Comparison of ENCODE assay signal across 8 mouse cellular contexts in genomic region chr11:120661076-120661460, GRCm38 (mm10). TPM values are rescaled to one million over a fixed set of nuclear protein-coding genes. Genes with fewer than 3 reads are reported as not detected.
DNase-seq lines count a peak whose midpoint lies in the region; ATAC-seq and TF ChIP-seq lines count a peak whose summit lies in the region.
"Had no signal": no experiment of that assay in that cellular context is flagged by ENCODE, and none has a peak within 500 bp of the region (broad histone marks: within the 10 kb centered on the region; RNA-seq: fewer than 3 reads in every experiment).

Gene Notum, minus strand, starts transcription at chr11:120661175.

- H3K4me2 ChIP-seq in lung, embryonic 16.5 days (ENCODE audit: low read depth, low read length) = peak within 1 kb of the TSS; percentile 80
- H3K4me2 ChIP-seq in forebrain, embryonic 11.5 days (ENCODE audit: low read depth, low read length, severe bottlenecking) = peak within 1 kb of the TSS; percentile 64
- H3K4me2 ChIP-seq in intestine, postnatal 0 days (replicated peaks; ENCODE audit: low read depth) = peak within 1 kb of the TSS; percentile 81
- H3K4me2 ChIP-seq in neural tube, embryonic 14.5 days (ENCODE audit: low read depth, low read length) = peak within 1 kb of the TSS; percentile 48

- peak; percentile 21; the same call in 1 of the 2 replicates for ATAC-seq in lung, embryonic 16.5 days (ENCODE audit: low read depth)
- peak; percentile 8; the same call in 1 of the 2 replicates for ATAC-seq in forebrain, embryonic 11.5 days (replicated peaks; ENCODE audit: low FRiP score)
- no peak for ATAC-seq in intestine, postnatal 0 days
- no peak for ATAC-seq in neural tube, embryonic 14.5 days (ENCODE audit: low read depth)
- ATAC-seq in megakaryocyte progenitor cell, adult 5-6 weeks (replicated peaks; ENCODE audit: poor library complexity) = no peak

- no peak for TF ChIP-seq CTCF in intestine, postnatal 0 days (IDR thresholded peaks at IDR 0.05; ENCODE audit: low read depth)

- no peaks in the 10 kb centered on the region for H3K36me3 ChIP-seq in lung, embryonic 16.5 days (ENCODE audit: control insufficient read depth, insufficient read depth, low read length)
- no peaks in the 10 kb centered on the region for H3K36me3 ChIP-seq in forebrain, embryonic 11.5 days (ENCODE audit: control insufficient read depth, insufficient read depth, low read length)
- no peaks in the 10 kb centered on the region for H3K36me3 ChIP-seq in intestine, postnatal 0 days (ENCODE audit: control insufficient read depth, insufficient read depth)
- H3K36me3 ChIP-seq in neural tube, embryonic 14.5 days (ENCODE audit: control insufficient read depth, insufficient read depth, low read length) = no peaks in the 10 kb centered on the region

- no peak for DNase-seq in lung, postnatal 10 days
- DNase-seq in forebrain, embryonic 11.5 days (ENCODE audit: low spot score) = no peak
- DNase-seq in right cerebral cortex, postnatal 10 days (ENCODE audit: low spot score in 2 of 2) = no peak

- H3K4me3 ChIP-seq in lung, embryonic 16.5 days (ENCODE audit: low read length) = peak within 1 kb of the TSS; percentile 52
- peak within 1 kb of the TSS; percentile 37 for H3K4me3 ChIP-seq in forebrain, embryonic 11.5 days (ENCODE audit: low read depth, low read length)
- peak within 1 kb of the TSS; percentile 42 for H3K4me3 ChIP-seq in intestine, postnatal 0 days (ENCODE audit: low read depth, low read length)
- H3K4me3 ChIP-seq in neural tube, embryonic 14.5 days (ENCODE audit: low read depth, low read length) = peak within 1 kb of the TSS; percentile 32

- peak within 1 kb of the TSS; percentile 58 for H3K9ac ChIP-seq in lung, embryonic 16.5 days (ENCODE audit: low read length)
- H3K9ac ChIP-seq in forebrain, embryonic 11.5 days (ENCODE audit: low read length) = peak within 1 kb of the TSS; percentile 39
- H3K9ac ChIP-seq in intestine, postnatal 0 days (ENCODE audit: low read depth, low read length) = peak within 1 kb of the TSS; percentile 31; the same call in 1 of the 2 replicates
- H3K9ac ChIP-seq in neural tube, embryonic 14.5 days (replicated peaks; ENCODE audit: low read depth, low read length) = no peak within 1 kb of the TSS

- WGBS in lung, embryonic 16.5 days = under 1% methylated on average over 35 of the region's 35 CpGs
- under 1% methylated on average over 35 of the region's 35 CpGs for WGBS in forebrain, embryonic 11.5 days
- WGBS in intestine, postnatal 0 days = under 1% methylated on average over 35 of the region's 35 CpGs
- WGBS in neural tube, embryonic 14.5 days = under 1% methylated on average over 35 of the region's 35 CpGs

- H3K4me1 ChIP-seq in lung, embryonic 16.5 days (replicated peaks; ENCODE audit: control insufficient read depth, insufficient read depth, low read length) = peaks cover 17% of the 10 kb centered on the region
- peaks cover 12% of the 10 kb centered on the region for H3K4me1 ChIP-seq in forebrain, embryonic 11.5 days (replicated peaks; ENCODE audit: control insufficient read depth, insufficient read depth, low read length)
- H3K4me1 ChIP-seq in intestine, postnatal 0 days (replicated peaks; ENCODE audit: control insufficient read depth, insufficient read depth, low read length) = peaks cover 8% of the 10 kb centered on the region
- peaks cover 15% of the 10 kb centered on the region for H3K4me1 ChIP-seq in neural tube, embryonic 14.5 days (ENCODE audit: control insufficient read depth, insufficient read depth, low read length)

- no peaks in the 10 kb centered on the region for H3K9me3 ChIP-seq in lung, embryonic 16.5 days (ENCODE audit: control insufficient read depth, low read length)
- no peaks in the 10 kb centered on the region for H3K9me3 ChIP-seq in forebrain, embryonic 11.5 days (ENCODE audit: control insufficient read depth, low read length)
- H3K9me3 ChIP-seq in intestine, postnatal 0 days (ENCODE audit: control insufficient read depth) = no peaks in the 10 kb centered on the region
- no peaks in the 10 kb centered on the region for H3K9me3 ChIP-seq in neural tube, embryonic 14.5 days (ENCODE audit: control insufficient read depth, low read length)

- H3K27me3 ChIP-seq in lung, embryonic 16.5 days (ENCODE audit: control insufficient read depth, insufficient read depth, low read depth, low read length) = peaks cover 66% of the 10 kb centered on the region
- H3K27me3 ChIP-seq in forebrain, embryonic 11.5 days (ENCODE audit: control insufficient read depth, insufficient read depth, low read length) = peaks cover 57% of the 10 kb centered on the region
- peaks cover 73% of the 10 kb centered on the region for H3K27me3 ChIP-seq in intestine, postnatal 0 days (replicated peaks; ENCODE audit: control insufficient read depth, insufficient read depth, low read length)
- peaks cover 40% of the 10 kb centered on the region for H3K27me3 ChIP-seq in neural tube, embryonic 14.5 days (ENCODE audit: control insufficient read depth, insufficient read depth, low read length)

- no peak within 1 kb of the TSS for H3K27ac ChIP-seq in lung, embryonic 16.5 days (ENCODE audit: low read length)
- H3K27ac ChIP-seq in forebrain, embryonic 11.5 days (ENCODE audit: low read depth, low read length) = no peak within 1 kb of the TSS
- H3K27ac ChIP-seq in intestine, postnatal 0 days (ENCODE audit: low read depth, low read length) = no peak within 1 kb of the TSS
- no peak within 1 kb of the TSS for H3K27ac ChIP-seq in neural tube, embryonic 14.5 days (ENCODE audit: low read depth, low read length)
- H3K27ac ChIP-seq: macrophage had no signal

RNA-seq across cellular contexts. Expression of gene Notum, which starts in this region (rescaled TPM):
- 3.2 and 4.0 TPM in 2 replicates for polyA plus RNA-seq in lung, embryonic 16.5 days (2015; fragmentation: Nextera tagmentation; extraction: Ambion mirVana)
- polyA plus RNA-seq in forebrain, embryonic 11.5 days (2014; fragmentation: Nextera tagmentation; extraction: Ambion mirVana) = 0.61 and 1.3 TPM in 2 replicates
- 0.39 and 0.68 TPM in 2 replicates for polyA plus RNA-seq in intestine, postnatal 0 days (2015; fragmentation: Nextera tagmentation; extraction: Ambion mirVana)
- 1.3 and 6.2 TPM in 2 replicates for polyA plus RNA-seq in neural tube, embryonic 14.5 days (2014; fragmentation: Nextera tagmentation; extraction: Ambion mirVana)
- total RNA-seq in megakaryocyte progenitor cell, adult 5-6 weeks (2015) = not detected in 2 replicates
- not detected in 2 replicates for total RNA-seq in megakaryocyte progenitor cell, adult 5-6 weeks (2017)
- polyA plus RNA-seq: macrophage had no signal

Comparison
In these comparisons a context has a peak if more than half of its experiments do, and no peak if none do; other contexts are left out.
1. ATAC-seq: peak in lung, embryonic 16.5 days (single experiment) and forebrain, embryonic 11.5 days (single experiment); none in intestine, postnatal 0 days (single experiment), neural tube, embryonic 14.5 days (single experiment) and megakaryocyte progenitor cell, adult 5-6 weeks (single experiment).
2. Peak in every context shown above with its lines, with median percentiles within 50 percentile points of each other: H3K4me2 ChIP-seq and H3K4me3 ChIP-seq.